Mouse (Mus musculus) kidney, postnatal 0 days (tissue): ENCODE data around the gene Fam83g. TPM values are rescaled to one million over a fixed set of nuclear protein-coding genes. Genes with fewer than 3 reads are reported as not detected.

Experiments used
- ATAC-seq: fragments of 200-750 bp; cut with Nextera tagmentation; replicated peaks from 2 replicates; pipeline ENCODE4 v1.8.0; 2017; ENCODE audit warnings: low read depth, moderate number of reproducible peaks, moderate TSS enrichment, moderate library complexity; ENCODE audit not compliant: low FRiP score
- DNase-seq: peaks from one replicate; pipeline ENCODE4 v3.0.0-alpha.2; 2016; ENCODE audit warnings: low spot score
- H3K27ac ChIP-seq: fragments of 300-500 bp; sonication (generic); 2 replicates; pipeline ENCODE4 v1.5.1; 2014; ENCODE audit warnings: mild to moderate bottlenecking
- H3K27me3 ChIP-seq: fragments of 300-500 bp; sonication (generic); 2 replicates; pipeline ENCODE4 v1.6.1; 2014; ENCODE audit warnings: low read length, mixed read lengths; ENCODE audit not compliant: insufficient read depth
- H3K36me3 ChIP-seq: fragments of 300-500 bp; sonication (generic); 2 replicates; pipeline ENCODE4 v1.6.1; 2014; ENCODE audit warnings: low read length, mixed read lengths; ENCODE audit not compliant: insufficient read depth
- H3K4me1 ChIP-seq: fragments of 300-500 bp; sonication (generic); replicated peaks from 2 replicates; pipeline ENCODE4 v1.6.1; 2014; ENCODE audit warnings: antibody characterized with exemption, low read length, mixed read lengths; ENCODE audit not compliant: insufficient read depth
- H3K4me2 ChIP-seq: fragments of 300-500 bp; sonication (generic); 2 replicates; pipeline ENCODE4 v1.6.1; 2014; ENCODE audit warnings: mild to moderate bottlenecking, low read length, moderate library complexity, mixed read lengths
- H3K4me3 ChIP-seq: fragments of 300-500 bp; sonication (generic); replicated peaks from 2 replicates; pipeline ENCODE4 v1.5.1; 2014; ENCODE audit warnings: low read depth, low read length
- H3K9ac ChIP-seq: fragments of 300-500 bp; sonication (generic); 2 replicates; pipeline ENCODE4 v1.6.1; 2014; ENCODE audit warnings: low read depth, low read length
- H3K9me3 ChIP-seq: fragments of 300-500 bp; sonication (generic); replicated peaks from 2 replicates; pipeline ENCODE4 v1.6.1; 2016; ENCODE audit warnings: low read length, inconsistent platforms, mixed read lengths
- CTCF ChIP-seq: IDR thresholded peaks from 2 replicates; pipeline ENCODE4 v1.5.1; 2016; ENCODE audit warnings: antibody characterized with exemption, low read depth, mild to moderate bottlenecking, moderate library complexity
- WGBS: fragments of 180-500 bp; shearing (Covaris S2); extraction: QIAGEN DNeasy Blood & Tissue Kit; methylation state at CpG from one replicate; pipeline ENCODE4 v1.1.7; 2014; 5-methylcytosine and 5-hydroxymethylcytosine counted together
- polyA plus RNA-seq: library from polyadenylated mRNA; unstranded; fragments of >200 nt; fragmentation: Nextera tagmentation; extraction: Ambion mirVana; gene quantifications from 2 replicates; pipeline ENCODE4 v1.2.1, GENCODE M21; 2015

Gene Fam83g
- polyA plus RNA-seq, 1 experiment from 2014 or later = 2.9 TPM

DNA sequence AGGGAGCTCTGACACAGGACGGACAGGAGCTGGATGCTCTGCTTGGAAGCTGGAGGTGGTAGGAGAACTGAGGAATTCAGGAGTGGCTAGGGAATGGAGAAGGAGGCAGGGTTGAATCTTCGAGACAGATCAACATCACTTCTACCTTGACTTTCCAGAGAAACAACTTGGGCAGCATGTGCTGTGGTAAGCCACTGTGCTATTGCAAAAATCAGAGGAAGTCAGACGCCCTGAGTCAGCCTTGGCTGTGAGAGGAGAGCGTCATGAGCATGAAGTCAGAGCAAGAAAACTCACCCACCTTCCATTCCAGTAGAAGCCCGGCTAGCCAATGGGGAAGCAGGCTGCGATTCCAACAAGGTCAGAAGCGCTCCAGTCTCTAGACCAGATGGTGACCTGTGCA, 41.8 kb upstream of the Fam83g start:
- Histone ChIP-seq H3K4me1 (no peaks in the 10 kb centered on the region), H3K4me2 (no peak overlapping the region), H3K9me3 (no peaks in the 10 kb centered on the region), H3K4me3 (no peak overlapping the region), H3K9ac (no peak overlapping the region), H3K36me3 (no peaks in the 10 kb centered on the region), H3K27ac (no peak overlapping the region), H3K27me3 (no peaks in the 10 kb centered on the region)
- 88% methylated on average over 7 of the region's 7 CpGs for WGBS
- ATAC-seq = no peak
- TF ChIP-seq CTCF = no peak
- no peak for DNase-seq

DNA sequence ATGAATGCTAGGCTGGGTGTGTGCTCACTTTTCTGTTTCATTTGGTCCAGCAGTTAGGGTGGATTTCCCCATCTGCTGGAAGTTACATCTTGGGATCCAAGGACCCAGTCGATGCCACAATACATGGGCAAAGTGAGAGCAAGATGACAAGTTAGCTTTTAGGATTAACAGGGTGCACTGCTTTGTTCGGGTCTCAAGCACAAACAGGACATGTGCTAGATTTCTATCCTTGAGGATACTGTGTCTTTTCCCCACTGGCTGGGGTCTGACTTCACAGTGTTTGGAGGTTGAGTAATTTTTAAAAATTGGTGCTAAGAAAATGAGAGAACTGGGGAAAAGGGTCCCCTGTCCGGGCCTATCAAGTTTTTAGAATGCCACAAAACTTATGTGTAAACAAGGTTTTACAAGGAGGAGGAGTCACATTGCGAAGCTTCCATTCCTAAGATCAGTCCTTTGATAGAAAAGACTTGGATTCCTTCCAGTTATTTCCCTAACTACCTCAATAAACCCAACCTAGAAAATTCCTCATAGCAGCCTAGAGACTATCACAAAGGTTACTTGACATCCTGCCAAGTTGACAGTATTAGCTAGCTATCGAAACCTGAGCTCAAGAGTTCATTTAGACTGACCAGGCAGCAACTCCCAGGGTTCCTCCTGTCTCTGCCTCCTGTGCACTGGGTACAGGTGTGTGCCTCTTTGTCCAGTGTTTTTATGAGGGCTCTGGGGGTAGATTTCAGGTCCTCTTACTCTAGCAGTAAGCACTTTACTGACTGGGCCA, 40.5 kb upstream of the Fam83g start:
- no peak overlapping the region for H3K4me2 ChIP-seq

DNA sequence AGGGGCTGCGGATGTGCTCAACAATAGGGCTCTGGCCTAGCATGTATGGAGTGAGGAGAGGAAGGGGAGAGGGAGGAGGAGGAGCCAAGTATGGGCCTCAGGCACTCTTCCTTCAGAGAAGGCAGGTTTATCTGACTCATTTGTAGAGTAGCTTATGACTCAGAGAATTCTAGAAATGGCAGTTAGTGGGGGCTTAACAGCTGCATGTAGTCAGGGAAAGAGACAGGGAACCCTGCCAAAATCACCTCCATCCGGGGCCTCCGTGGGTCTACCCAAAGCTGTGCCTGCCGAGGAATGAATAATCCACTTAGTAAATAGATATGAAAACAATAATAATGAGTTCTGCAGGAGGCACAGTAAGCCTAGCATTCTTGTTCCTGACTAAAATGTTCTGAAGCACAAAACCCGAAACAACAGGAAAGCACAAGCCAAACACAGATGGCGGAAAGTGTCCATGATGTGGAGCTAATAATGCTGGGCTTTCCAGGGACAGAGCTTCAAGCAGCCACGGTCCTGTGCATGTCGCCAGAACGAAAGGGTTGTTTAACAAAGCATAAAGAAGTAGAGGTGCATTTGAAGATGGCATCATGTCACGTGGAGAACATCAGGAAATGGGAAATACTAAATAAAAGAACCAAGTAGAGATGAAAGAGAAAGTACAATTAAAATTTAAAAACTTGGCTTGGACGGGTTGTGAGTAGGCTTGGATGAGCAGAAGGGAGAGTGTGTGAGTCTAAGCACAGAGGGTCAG, 39.1 kb upstream of the Fam83g start:
- no peak overlapping the region for H3K27ac ChIP-seq
- WGBS = 65% methylated on average over 11 of the region's 11 CpGs
- DNase-seq = peak; percentile 57
- H3K4me1 ChIP-seq = no peaks in the 10 kb centered on the region
- H3K4me2 ChIP-seq = no peak overlapping the region
- TF ChIP-seq CTCF = no peak
- H3K9ac ChIP-seq = no peak overlapping the region
- ATAC-seq = no peak
- H3K4me3 ChIP-seq = no peak overlapping the region
- H3K36me3 ChIP-seq = no peaks in the 10 kb centered on the region
- H3K9me3 ChIP-seq = no peaks in the 10 kb centered on the region
- no peaks in the 10 kb centered on the region for H3K27me3 ChIP-seq

More for the DNA sequence above, 40.5 kb upstream of the Fam83g start:
- Histone ChIP-seq H3K27me3 (no peaks in the 10 kb centered on the region), H3K4me3 (no peak overlapping the region), H3K27ac (no peak overlapping the region), H3K4me1 (no peaks in the 10 kb centered on the region), H3K9me3 (no peaks in the 10 kb centered on the region), H3K36me3 (no peaks in the 10 kb centered on the region), H3K9ac (no peak overlapping the region)
- no peak for TF ChIP-seq CTCF
- DNase-seq (no peak), ATAC-seq (no peak)
- 66% methylated on average over 5 of the region's 5 CpGs for WGBS

DNA sequence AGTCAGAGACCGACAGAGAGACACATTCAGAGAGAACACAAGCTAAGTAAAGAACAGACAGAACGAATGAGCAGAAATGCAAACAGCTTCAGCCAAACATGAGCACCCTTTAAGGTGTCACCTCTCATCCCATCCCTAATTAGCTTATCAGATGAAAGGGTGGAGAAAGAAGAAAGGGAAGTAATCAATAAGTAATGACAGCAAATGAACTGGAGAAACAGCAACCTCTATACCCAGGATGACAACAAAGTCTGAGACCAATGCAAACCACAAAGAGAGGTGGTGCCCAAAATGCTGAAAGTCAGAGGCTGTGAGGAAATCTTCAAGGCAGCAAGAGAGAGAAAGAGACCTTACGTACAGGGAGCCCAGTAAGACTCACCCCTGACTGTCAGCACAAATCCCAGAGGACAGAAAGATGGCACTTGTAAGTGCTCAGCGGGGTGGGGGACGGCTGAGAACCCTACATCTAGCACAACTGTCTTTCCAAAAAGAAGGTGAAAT, 38.5 kb upstream of the Fam83g start:
- ATAC-seq = no peak
- no peak overlapping the region for H3K27ac ChIP-seq
- no peak for TF ChIP-seq CTCF

DNA sequence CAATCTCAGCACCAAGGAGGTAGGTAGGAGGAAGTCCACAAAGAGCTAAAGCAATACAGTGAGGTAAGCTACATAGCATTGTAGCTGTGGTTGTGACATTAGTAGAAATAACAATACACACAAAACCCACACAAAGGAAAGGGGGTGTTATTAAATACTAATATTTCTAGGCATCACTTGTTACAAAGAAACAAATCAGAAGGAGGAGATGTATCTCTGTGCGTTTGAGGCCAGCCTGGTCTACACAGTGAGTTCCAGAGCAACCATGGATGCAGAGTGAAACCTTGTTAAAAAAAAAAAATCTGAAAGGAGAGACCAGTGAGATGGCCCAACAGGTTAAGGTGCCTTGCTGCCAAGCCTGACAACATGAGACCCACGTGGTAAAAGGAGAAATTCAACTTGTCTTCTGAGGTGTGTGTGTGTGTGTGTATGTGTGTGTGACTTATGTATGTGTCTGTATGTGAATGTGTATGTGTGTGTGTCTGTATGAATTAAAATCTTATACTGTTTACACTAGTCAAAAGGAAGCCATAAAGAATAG, 37.3 kb upstream of the Fam83g start:
- ATAC-seq (no peak), DNase-seq (no peak)
- 58% methylated on average over 2 of the region's 2 CpGs for WGBS
- Histone ChIP-seq H3K9me3 (no peaks in the 10 kb centered on the region), H3K4me3 (no peak overlapping the region), H3K4me2 (no peak overlapping the region), H3K36me3 (no peaks in the 10 kb centered on the region), H3K27me3 (no peaks in the 10 kb centered on the region), H3K4me1 (no peaks in the 10 kb centered on the region), H3K27ac (no peak overlapping the region), H3K9ac (no peak overlapping the region)
- TF ChIP-seq CTCF = no peak

More for the DNA sequence above, 38.5 kb upstream of the Fam83g start:
- Histone ChIP-seq H3K27me3 (no peaks in the 10 kb centered on the region), H3K9ac (no peak overlapping the region), H3K36me3 (no peaks in the 10 kb centered on the region), H3K4me3 (no peak overlapping the region), H3K4me2 (no peak overlapping the region), H3K4me1 (no peaks in the 10 kb centered on the region), H3K9me3 (no peaks in the 10 kb centered on the region)
- no peak for DNase-seq
- WGBS = 79% methylated on average over 5 of the region's 5 CpGs

DNA sequence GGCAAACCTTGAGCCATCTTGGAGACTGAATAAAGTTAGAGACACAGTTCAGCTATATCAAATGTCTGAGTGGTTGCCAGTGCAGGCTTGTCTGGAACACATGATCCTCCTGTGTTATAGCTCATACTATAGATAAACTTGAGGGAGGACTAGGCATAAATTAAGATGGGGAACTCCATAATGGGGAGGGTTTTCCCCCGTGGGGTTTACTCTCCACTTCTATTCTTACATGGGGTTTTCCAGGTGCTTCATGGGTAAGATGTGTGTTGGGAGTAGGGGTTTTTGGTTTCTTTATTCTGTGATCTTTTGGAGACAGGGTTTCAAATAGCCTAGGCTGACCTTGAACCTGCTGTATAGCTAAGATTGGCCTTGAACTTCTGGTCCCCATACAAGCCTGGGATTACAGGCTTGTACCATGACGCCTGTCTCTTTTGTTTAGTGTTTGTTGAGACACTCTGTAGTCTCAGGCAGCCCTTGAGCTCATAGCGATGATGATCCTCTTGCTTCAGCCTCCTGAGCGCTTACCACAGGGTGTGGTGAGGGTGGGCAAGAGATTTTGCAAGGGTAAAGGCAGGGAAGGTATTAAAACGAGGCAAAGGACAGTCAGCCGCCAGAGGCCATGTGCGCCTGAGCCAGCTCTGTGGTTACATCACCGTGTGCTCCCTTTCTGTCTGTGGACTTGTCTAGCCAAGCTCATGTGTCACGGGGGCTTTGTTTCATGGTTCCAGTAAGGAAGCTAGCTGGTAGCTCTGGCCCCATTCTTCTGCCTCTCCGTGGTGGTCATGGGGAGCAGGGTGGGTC, 36.6 kb upstream of the Fam83g start:
- no peak overlapping the region for H3K9ac ChIP-seq
- no peak for ATAC-seq
- no peak overlapping the region for H3K4me2 ChIP-seq
- H3K27me3 ChIP-seq = no peaks in the 10 kb centered on the region
- WGBS = 68% methylated on average over 10 of the region's 10 CpGs
- DNase-seq = no peak
- no peak overlapping the region for H3K27ac ChIP-seq
- TF ChIP-seq CTCF = no peak
- H3K9me3 ChIP-seq = no peaks in the 10 kb centered on the region
- H3K4me3 ChIP-seq = no peak overlapping the region
- no peaks in the 10 kb centered on the region for H3K36me3 ChIP-seq
- H3K4me1 ChIP-seq = no peaks in the 10 kb centered on the region
